Comparison of ENCODE assay signal across 8 mouse cellular contexts in the genomic region with DNA sequence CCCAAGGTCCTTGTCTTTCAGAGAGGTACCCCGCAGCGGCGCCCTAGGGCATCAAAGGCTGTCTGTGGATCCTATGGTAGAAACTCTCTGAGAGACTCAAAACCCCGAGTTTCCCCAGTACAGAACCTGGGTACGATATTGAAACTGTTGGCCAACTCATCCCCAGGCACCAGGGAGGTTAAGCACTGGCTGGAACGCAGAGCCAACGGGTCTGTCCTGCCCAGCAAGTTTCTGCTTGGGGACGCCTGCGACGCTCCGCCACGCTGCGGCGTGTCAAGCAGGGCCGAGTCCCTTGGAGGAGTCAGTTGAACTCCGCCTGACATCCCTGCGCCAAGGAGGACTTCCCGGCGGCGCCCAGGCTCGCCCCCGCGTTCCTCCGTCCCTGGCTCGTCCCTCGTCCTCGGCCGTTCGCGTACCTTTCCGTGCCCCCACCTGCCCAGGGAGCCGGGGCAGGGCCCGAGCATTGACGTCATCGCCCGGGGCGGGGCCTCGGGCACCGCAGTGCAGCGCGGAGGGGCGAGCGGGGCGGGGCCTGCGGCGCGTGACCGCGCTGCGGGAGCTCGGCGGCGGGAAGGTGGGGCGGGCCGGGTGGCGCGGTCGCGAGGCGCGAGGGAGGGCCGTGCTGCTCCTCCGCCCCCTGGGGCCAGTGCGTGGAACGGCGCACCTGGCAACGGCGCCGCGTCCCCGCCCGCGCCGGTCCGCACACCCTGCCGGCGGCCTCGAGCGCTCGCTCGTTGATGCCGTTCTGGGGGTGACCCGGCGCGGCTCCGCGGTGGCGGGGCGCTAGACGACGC. TPM values are rescaled to one million over a fixed set of nuclear protein-coding genes. Genes with fewer than 3 reads are reported as not detected.
DNase-seq lines count a peak whose midpoint lies in the region; ATAC-seq lines count a peak whose summit lies in the region.

A gene (plus strand): TSS at position 577 of the 794 bp plus-strand sequence.

- H3K27me3 ChIP-seq in intestine, embryonic 14.5 days (replicated peaks; ENCODE audit: control insufficient read depth, insufficient read depth, low read length): peaks cover 46% of the 10 kb centered on the region

- no peak within 1 kb of the TSS for H3K27ac ChIP-seq in intestine, embryonic 14.5 days (ENCODE audit: low read depth)

- H3K36me3 ChIP-seq in intestine, embryonic 14.5 days (ENCODE audit: control insufficient read depth, insufficient read depth, low read length): no peaks in the 10 kb centered on the region

- H3K4me3 ChIP-seq in intestine, embryonic 14.5 days (ENCODE audit: low read depth, low read length): peak within 1 kb of the TSS; percentile 56

- peak within 1 kb of the TSS; percentile 98 for H3K4me2 ChIP-seq in intestine, embryonic 14.5 days (ENCODE audit: low read length)

- peak; percentile 89 for ATAC-seq in intestine, embryonic 14.5 days (replicated peaks; ENCODE audit: low FRiP score, low TSS enrichment, low read depth)
- peak; percentile 54 for ATAC-seq in megakaryocyte progenitor cell, adult 5-6 weeks (replicated peaks; ENCODE audit: poor library complexity)

- under 1% methylated on average over 72 of the region's 91 CpGs for WGBS in intestine, embryonic 14.5 days

- DNase-seq in adrenal gland, postnatal 10 days: peak; percentile 88
- peak; percentile 62 for DNase-seq in embryo, embryonic 10 days (ENCODE audit: low spot score)
- DNase-seq in gastrocnemius, postnatal 25 days: peak; percentile 71
- peak; percentile 87 for DNase-seq in intestine, embryonic 14.5 days (ENCODE audit: low spot score)
- DNase-seq in left cerebral cortex, postnatal 14 days (ENCODE audit: low spot score in 2 of 2): peak; percentile 67 to 78
- DNase-seq in right cerebral cortex, postnatal 25 days: peak; percentile 92
- peak; percentile 84 to 85 for DNase-seq in urinary bladder, postnatal 36 days (ENCODE audit: low spot score in 2 of 2)

- peak within 1 kb of the TSS; percentile 61 for H3K9ac ChIP-seq in intestine, embryonic 14.5 days (ENCODE audit: low read length)

- intact Hi-C loops in left cerebral cortex, postnatal 14 days (cut with DNase I): no loop called here

- H3K4me1 ChIP-seq in intestine, embryonic 14.5 days (replicated peaks; ENCODE audit: control insufficient read depth, insufficient read depth, low read length): peaks cover 10% of the 10 kb centered on the region

- H3K9me3 ChIP-seq in intestine, embryonic 14.5 days (ENCODE audit: control insufficient read depth, low read length): no peaks in the 10 kb centered on the region

RNA-seq across cellular contexts. Expression of the gene that starts here (rescaled TPM):
- 10 to 100 TPM; 11.1 to 12.2 TPM for total RNA-seq in adrenal gland, postnatal 10 days (2021)
- total RNA-seq in gastrocnemius, postnatal 25 days (2021): 1 to 10 TPM; 1.9 to 2.0 TPM
- polyA plus RNA-seq in intestine, embryonic 14.5 days (2014; fragmentation: Nextera tagmentation; extraction: Ambion mirVana): 4.7 and 6.1 TPM in 2 replicates
- 10 to 100 TPM; 66.2 to 72.1 TPM for total RNA-seq in left cerebral cortex, postnatal 14 days (2021)
- 7.9 and 10.8 TPM in 2 replicates for total RNA-seq in megakaryocyte progenitor cell, adult 5-6 weeks (2015)
- 7.4 and 7.8 TPM in 2 replicates for total RNA-seq in megakaryocyte progenitor cell, adult 5-6 weeks (2017)

Comparison
In these comparisons a context has a peak if more than half of its experiments do, and no peak if none do; other contexts are left out.
1. RNA of the gene that starts here (total RNA-seq): 66.2 to 72.1 TPM in left cerebral cortex, postnatal 14 days; 11.1 to 12.2 TPM in adrenal gland, postnatal 10 days, 7.4 to 10.8 TPM in megakaryocyte progenitor cell, adult 5-6 weeks and 1.9 to 2.0 TPM in gastrocnemius, postnatal 25 days; every median in the first group is over 4 times any median in the second.
2. Peak in every context shown above with its lines, with median percentiles within 50 percentile points of each other: DNase-seq.